Mouse (Mus musculus) granulocyte monocyte progenitor cell, adult 5-6 weeks (primary cell): Measurements from ENCODE around the gene Hip1. TPM values are rescaled to one million over a fixed set of nuclear protein-coding genes. Genes with fewer than 3 reads are reported as not detected.
A peak's percentile ranks its signal among the peaks of the same experiment; 100 is the strongest.
"Not testable (repeated sequence)": the region's sequence is repeated elsewhere in the genome, so short reads cannot be mapped to it uniquely, and the experiment has no call there.

Experiments used
- ATAC-seq: replicated peaks from 2 replicates; pipeline ENCODE4 v1.8.0; 2016; ENCODE audit warnings: mild to moderate bottlenecking, moderate TSS enrichment, inconsistent platforms; ENCODE audit not compliant: poor library complexity, severe bottlenecking
- total RNA-seq, 2 experiments: library from RNA; stranded (forward) in 1 of 2; stranded (reverse) in 1 of 2; fragments of 200-712, 200-1000 nt in 1 of 2; fragments of >200 nt in 1 of 2; fragmentation: Nextera tagmentation in 1 of 2; gene quantifications; 2 replicates each; pipeline ENCODE4 v1.2.3; 2014 to 2017

Gene Hip1
- total RNA-seq, 2 experiments from 2014 or later = 11.4 to 21.4 TPM

- ATAC-seq = no peak
Measured at GRCm38 (mm10) chr5:135495471-135495870, 49.4 kb downstream of the Hip1 start.

DNA sequence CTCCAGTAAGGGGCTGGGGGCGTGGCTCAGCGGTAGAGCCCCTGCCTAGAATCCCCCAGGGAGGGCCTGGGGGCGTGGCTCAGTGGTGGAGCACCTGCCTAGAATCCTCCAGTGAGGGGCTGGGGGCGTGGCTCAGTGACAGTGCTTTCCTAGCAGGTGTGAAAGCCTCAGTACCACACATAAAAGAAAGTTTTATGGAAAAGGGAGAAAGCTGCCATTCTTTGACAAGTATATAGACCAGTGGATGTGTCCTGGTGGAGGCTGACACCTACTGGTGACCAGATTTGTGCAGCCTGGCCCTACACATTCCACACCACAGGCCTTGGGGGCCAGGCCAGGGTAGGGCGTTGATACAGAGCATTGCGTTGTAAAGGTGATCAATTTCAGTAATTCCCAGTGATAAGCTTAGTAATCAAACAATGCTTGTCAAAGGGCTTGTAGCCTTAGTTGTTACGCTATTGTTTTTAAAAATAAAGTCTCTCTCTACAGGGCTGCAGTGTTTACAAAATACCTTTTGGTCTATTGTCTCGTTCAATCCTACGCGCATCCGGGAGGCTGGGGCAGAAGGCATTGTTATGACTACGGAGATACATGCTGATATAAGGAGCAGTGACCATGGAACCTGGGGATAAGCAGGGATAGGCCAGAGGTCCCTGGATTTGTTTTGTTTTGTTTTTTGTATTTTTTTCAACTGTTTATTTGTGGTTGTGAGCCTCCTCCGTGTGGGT lies 50.6 kb downstream of the Hip1 start:
- peak; percentile 88 for ATAC-seq

- ATAC-seq = no peak
Measured at GRCm38 (mm10) chr5:135493095-135493494, 51.8 kb downstream of the Hip1 start.

GRCm38 (mm10) chr5:135492126-135492525 lies 52.8 kb downstream of the Hip1 start:
- no peak for ATAC-seq

GRCm38 (mm10) chr5:135489695-135490294 lies 55.1 kb downstream of the Hip1 start:
- no peak for ATAC-seq

DNA sequence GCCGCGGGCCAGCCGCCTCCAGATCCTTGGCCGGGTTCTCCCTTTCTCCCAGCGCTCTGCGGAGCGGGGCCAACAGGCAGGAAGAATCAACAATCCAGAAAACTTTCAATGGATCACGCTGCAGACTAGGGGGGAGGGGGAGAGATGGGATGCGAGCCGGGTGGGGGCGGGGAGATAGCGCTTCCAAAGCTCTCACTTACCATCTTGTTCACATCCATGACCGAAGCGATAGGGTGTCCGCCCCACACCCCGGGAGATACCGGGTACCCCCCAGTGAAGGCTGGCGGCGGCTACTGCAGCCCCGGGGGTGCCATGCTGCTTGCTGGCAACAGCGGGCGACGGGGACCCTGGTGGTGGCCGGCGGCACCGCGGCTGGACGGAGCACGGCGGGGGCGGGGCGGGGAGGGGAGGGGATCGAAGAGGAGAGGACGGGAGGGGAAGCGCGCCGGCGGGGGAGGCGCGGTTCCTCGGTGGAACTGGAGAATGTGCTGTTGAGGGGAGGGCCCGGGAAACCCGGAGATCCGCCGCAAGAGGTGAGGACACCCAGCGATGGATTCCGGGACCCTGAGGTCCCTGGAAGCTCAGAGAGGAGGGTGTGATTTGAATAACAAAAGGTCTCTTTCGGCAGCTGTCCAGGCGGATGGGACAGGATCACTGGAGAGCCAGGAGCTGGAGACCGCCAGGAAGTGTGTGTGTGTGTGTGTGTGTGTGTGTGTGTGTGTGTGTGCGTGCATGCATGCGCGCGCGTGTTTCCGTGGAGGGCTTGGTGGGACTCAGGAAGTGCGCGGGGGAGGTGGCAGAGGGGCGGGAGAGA lies 55.8 kb downstream of the Hip1 start:
- ATAC-seq = peak; percentile 90

- 0 out of 2 replicates have a peak, but pooled peaks have one; percentile 8 for ATAC-seq
Measured at GRCm38 (mm10) chr5:135488222-135488880, 56.6 kb downstream of the Hip1 start.

- no peak for ATAC-seq
Measured at GRCm38 (mm10) chr5:135485289-135485688, 59.6 kb downstream of the Hip1 start.

DNA sequence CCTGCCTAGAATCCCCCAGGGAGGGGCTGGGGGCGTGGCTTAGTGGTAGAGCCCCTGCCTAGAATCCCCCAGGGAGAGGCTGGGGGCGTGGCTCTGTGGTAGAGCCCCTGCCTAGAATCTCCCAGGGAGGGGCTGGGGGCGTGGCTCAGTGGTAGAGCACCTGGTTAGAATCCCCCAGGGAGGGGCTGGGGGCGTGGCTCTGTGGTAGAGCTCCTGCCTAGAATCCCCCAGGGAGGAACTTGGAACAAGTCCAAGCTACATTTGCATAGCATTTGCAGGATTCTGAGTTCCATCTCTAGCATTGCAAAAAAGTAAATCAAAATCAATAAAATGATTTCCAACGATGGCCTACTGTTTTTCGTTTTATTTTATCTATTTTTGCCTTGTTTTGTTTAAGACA lies 61.1 kb downstream of the Hip1 start:
- not testable (repeated sequence) for ATAC-seq

DNA sequence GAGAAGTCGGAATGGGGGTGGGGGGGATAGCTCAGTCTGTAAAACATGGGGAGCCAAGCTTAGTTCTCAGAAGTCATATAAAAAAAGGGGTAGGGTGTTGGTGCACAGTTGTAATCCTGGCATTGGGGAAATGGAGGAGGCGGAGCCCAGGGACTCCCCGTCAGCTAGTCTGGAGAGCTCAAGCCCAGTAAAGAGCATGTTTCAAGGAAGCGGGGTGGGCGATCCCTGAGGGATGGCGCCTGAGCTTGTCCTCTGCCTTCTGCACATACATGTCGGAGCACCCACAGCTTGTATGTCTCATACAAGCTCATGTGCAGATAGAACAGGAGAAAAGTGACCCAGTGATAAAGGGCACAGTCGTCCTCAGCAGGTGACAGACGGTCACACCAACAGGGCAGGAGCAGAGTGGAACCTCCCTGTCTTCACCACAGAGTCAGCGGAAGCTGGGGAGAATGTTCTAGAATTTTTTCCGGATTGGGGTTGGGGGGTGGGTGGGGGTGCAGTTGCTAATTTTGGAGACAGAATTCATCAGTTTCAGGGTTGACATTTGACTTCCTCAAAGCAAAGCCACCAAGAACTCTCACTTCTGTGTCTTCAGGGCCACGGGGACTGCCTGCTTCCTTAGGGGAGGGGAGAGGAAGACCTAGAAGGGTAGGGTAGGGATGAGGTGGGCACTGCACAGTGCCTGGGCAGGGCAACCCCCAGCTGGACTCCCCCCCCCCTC lies 65.9 kb downstream of the Hip1 start:
- ATAC-seq = peak; percentile 87

- ATAC-seq = peak; percentile 34
Measured at GRCm38 (mm10) chr5:135476199-135476598, 68.7 kb downstream of the Hip1 start.

GRCm38 (mm10) chr5:135472405-135472804 lies 72.5 kb downstream of the Hip1 start:
- ATAC-seq = peak; percentile 81

DNA sequence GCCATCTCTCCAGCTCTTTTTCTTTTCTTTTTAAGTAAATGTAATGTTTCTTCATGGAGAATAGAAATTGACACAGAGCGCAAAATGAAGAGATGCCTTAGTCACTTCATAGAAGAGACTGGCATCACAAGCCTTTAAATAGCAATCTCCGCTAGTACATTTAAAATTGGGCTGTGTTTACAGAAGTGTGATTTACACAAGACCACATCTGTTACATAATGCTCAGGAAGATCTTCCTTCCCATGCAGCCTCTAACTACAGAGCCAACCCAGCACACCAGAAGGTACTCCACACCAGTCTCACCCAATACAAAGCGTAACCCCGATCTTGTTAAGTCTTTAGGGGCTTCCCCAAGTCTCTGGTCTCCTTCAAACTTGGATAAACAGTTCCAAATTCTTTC lies 73.2 kb downstream of the Hip1 start:
- peak; percentile 59 for ATAC-seq

DNA sequence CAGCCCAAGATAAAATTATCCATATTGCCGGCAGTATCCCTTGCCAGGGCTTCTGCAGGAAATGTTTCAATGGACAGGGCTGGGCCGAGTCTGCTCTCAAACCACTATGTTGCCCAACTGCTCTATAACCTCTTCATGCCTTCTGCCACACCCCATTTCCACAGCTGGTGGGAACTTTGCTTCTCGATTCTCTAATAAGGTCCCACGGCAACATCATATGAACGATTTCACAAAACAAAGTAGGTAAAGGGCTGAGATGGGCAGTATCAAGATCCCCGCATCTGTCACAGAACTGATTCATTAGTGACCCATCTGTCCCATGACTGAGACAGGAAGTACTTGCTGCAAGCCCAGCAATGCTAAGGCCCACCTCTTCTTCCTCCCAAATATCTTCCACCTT lies 76.6 kb downstream of the Hip1 start:
- ATAC-seq = peak; percentile 64

- ATAC-seq = no peak
Measured at GRCm38 (mm10) chr5:135465833-135466291, 79.1 kb downstream of the Hip1 start.

GRCm38 (mm10) chr5:135463380-135463779 lies 81.5 kb downstream of the Hip1 start:
- peak; percentile 73 for ATAC-seq

DNA sequence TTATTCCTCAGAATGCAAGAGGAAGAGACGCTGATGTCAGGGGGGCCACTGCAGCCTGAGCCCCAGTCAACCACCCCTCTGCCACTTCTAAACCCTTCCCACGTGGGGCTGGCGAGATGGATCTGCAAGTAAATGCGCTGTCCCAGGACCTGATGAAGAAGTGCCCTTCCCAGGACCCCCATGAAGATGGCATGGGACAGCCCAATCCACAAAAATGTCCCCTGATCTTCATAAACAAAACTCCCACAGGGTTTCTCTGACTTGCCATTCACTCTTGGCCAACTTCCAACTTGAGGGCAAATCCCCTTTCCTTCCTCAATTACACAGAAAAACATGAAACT lies 84.1 kb downstream of the Hip1 start:
- ATAC-seq = no peak

DNA sequence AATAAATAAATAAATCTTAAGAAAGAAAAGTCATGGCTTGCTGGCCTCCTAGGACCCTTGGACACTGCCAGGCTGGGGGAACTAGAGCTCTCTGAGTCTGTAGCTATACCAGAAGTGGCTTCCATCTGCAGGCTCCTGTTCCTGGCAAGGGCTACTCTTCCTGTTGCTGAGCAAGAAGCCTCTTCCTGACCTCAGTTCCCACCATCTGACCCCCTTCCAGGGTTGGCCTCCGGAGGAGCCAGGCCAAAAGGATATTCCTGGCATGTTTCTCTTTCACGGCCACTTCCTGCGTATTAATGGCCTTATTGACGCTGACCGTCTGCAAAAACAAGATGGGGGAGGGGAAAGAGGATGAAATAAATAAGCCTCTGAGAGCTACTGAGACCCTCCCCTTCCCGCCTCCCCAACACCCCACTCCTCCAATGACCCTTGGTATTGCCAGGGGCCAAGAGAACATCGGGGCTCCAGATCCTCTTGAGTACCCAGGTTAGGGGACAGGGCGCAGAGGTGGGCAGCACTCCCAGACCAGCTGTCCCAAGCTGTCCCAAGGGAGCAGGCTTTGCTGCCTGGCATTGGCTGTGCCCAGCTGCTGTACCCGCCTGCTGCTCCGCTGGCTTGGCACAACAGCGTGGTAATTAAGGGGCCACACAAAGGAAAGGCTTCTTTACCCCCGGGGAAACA lies 84.6 kb downstream of the Hip1 start:
- no peak for ATAC-seq

DNA sequence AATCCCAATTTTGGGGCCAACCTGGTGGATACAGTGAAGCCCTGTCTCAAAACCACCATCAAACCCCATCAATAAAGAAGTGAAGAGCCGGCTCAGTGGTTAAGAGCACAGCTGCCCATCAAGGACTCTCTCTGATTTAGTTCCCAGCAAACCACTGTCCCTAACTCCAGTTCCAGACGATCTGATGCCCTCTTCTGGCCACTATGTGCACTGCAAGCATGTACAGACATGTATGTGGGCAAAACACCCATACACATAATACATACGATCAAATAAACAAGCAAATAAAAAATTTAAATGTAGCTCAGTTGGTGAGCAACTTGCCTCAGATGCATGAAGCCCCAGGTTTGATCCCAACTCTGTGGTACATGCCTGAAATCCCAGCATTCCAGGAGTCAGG lies 85.4 kb downstream of the Hip1 start:
- no peak for ATAC-seq
